Mouse (Mus musculus): Measurements from ENCODE around the gene Tmem50b.

GRCm38 (mm10) chr16:91606958-91607357 is 9.4 kb upstream of the Tmem50b start:
- TF ChIP-seq CTCF (IDR thresholded peaks at IDR 0.05; ENCODE audit: borderline replicate concordance, insufficient read depth, low read depth, low read length): no peak
- no peak for TF ChIP-seq POLR2A (IDR thresholded peaks at IDR 0.05; ENCODE audit: borderline replicate concordance, insufficient read depth, low read length)

Measured in cerebellum, adult 2 months (tissue).